Comparison of ENCODE assay signal across 8 mouse cellular contexts in the genomic region with DNA sequence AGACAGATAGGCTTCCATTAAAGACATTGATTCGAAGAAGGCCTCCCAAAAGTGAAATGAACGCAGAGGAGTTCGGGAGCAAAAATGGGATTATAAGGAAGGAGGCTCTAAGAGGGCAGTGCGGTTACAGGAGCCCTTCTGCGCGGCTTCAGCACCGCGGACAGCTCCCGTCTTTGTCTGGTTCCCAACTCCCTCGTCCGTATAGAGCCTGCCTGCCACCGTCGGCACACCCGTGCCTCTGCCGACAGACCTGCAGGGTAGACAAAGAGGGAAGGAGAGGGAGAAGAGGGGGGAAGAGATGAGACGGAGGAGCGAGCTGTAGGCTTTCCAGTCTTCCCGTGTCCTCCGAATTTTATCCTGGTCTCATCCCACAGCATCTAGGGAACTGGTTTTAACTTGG. TPM values are rescaled to one million over a fixed set of nuclear protein-coding genes. Genes with fewer than 3 reads are reported as not detected.
DNase-seq lines count a peak whose midpoint lies in the region; ATAC-seq and TF ChIP-seq lines count a peak whose summit lies in the region.

No protein-coding gene starts in this region.

- peak; percentile 46 to 81 for DNase-seq in spleen, postnatal 4 days (ENCODE audit: low spot score in 2 of 2)
- no peak for DNase-seq in spleen, adult 12 weeks (ENCODE audit: low spot score)
- peak; percentile 92 for DNase-seq in embryo, embryonic 11 days
- peak; percentile 82 to 86 for DNase-seq in heart, postnatal 14 days
- DNase-seq in limb, embryonic 11.5 days (ENCODE audit: low spot score) = peak; percentile 95
- peak; percentile 44 for DNase-seq in naive thymus-derived CD4-positive, alpha-beta T cell, adult 2 months (ENCODE audit: low read depth)
- peak; percentile 80 for DNase-seq in urinary bladder, postnatal 14 days (ENCODE audit: low spot score)
- no peak for DNase-seq in left cerebral cortex, adult 2 months (ENCODE audit: extremely low spot score in 1 of 2, low spot score in 2 of 2)

- no peaks in the 10 kb centered on the region for H3K36me3 ChIP-seq in limb, embryonic 11.5 days (ENCODE audit: control insufficient read depth, insufficient read depth, low read length)

- no peak overlapping the region for H3K4me3 ChIP-seq in limb, embryonic 11.5 days (ENCODE audit: low read depth, low read length)
- H3K4me3 ChIP-seq in left cerebral cortex, adult 2 months = no peak overlapping the region

- H3K9me3 ChIP-seq in limb, embryonic 11.5 days (ENCODE audit: control insufficient read depth, low read length) = no peaks in the 10 kb centered on the region

- TF ChIP-seq CTCF in left cerebral cortex, adult 2 months (IDR thresholded peaks at IDR 0.05) = no peak

- WGBS in limb, embryonic 11.5 days = under 1% methylated on average over 19 of the region's 19 CpGs

- intact Hi-C loops in heart, postnatal 14 days (cut with DNase I) = no loop called here
- intact Hi-C loops in left cerebral cortex, adult 2 months (cut with DNase I) = loop anchor here (5.0 kb wide), 1 partner anchor 747 kb away; no protein-coding TSS in a partner anchor

- H3K4me2 ChIP-seq in limb, embryonic 11.5 days (ENCODE audit: low read depth, severe bottlenecking) = no peak overlapping the region

- H3K4me1 ChIP-seq in limb, embryonic 11.5 days (ENCODE audit: control insufficient read depth, insufficient read depth, low read length) = no peaks in the 10 kb centered on the region

- H3K27me3 ChIP-seq in limb, embryonic 11.5 days (ENCODE audit: control insufficient read depth, insufficient read depth, low read length) = peaks cover 56% of the 10 kb centered on the region

- no peak for ATAC-seq in limb, embryonic 11.5 days (ENCODE audit: insufficient number of reproducible peaks, low FRiP score, low TSS enrichment, low read depth)

- H3K9ac ChIP-seq in limb, embryonic 11.5 days (ENCODE audit: low read length) = no peak overlapping the region

- H3K27ac ChIP-seq in limb, embryonic 11.5 days (replicated peaks; ENCODE audit: low read depth, low read length) = no peak overlapping the region
- H3K27ac ChIP-seq in left cerebral cortex, adult 2 months = no peak overlapping the region

RNA-seq across cellular contexts. Expression of a gene that starts 7.5 kb away (rescaled TPM):
- total RNA-seq in heart, postnatal 14 days (2021) = not detected
- not detected in 2 replicates for polyA plus RNA-seq in limb, embryonic 11.5 days (2014; fragmentation: Nextera tagmentation; extraction: Ambion mirVana)
- not detected for total RNA-seq in left cerebral cortex, adult 2 months (2021)

RNA-seq across cellular contexts. Expression of a gene that starts 48.6 kb away (rescaled TPM):
- 10 to 100 TPM in 1 of 2 experiments, 1 to 10 TPM in 1; 8.7 to 10.9 TPM for total RNA-seq in heart, postnatal 14 days (2021)
- 4.0 and 4.2 TPM in 2 replicates for polyA plus RNA-seq in limb, embryonic 11.5 days (2014; fragmentation: Nextera tagmentation; extraction: Ambion mirVana)
- 1 to 10 TPM; 5.3 to 7.4 TPM for total RNA-seq in left cerebral cortex, adult 2 months (2021)

RNA-seq across cellular contexts. Expression of a gene that starts 52.3 kb away (rescaled TPM):
- not detected for total RNA-seq in heart, postnatal 14 days (2021)
- not detected in 2 replicates for polyA plus RNA-seq in limb, embryonic 11.5 days (2014; fragmentation: Nextera tagmentation; extraction: Ambion mirVana)
- total RNA-seq in left cerebral cortex, adult 2 months (2021) = under 1 TPM in 1 of 2 experiments, not detected in 1; 0.61 TPM

Comparison
In these comparisons a context has a peak if more than half of its experiments do, and no peak if none do; other contexts are left out.
1. DNase-seq: peak in spleen, postnatal 4 days (2 of 2), embryo, embryonic 11 days (single experiment), heart, postnatal 14 days (2 of 2), limb, embryonic 11.5 days (single experiment), naive thymus-derived CD4-positive, alpha-beta T cell, adult 2 months (single experiment) and urinary bladder, postnatal 14 days (single experiment); none in spleen, adult 12 weeks (single experiment) and left cerebral cortex, adult 2 months (0 of 2).